Mouse (Mus musculus): ENCODE results near the gene Ppp6r3. TPM values are rescaled to one million over a fixed set of nuclear protein-coding genes. Genes with fewer than 3 reads are reported as not detected.
"Not testable (repeated sequence)": the region's sequence is repeated elsewhere in the genome, so short reads cannot be mapped to it uniquely, and the experiment has no call there.

Gene Ppp6r3
- 10 to 100 TPM; 84.7 to 87.9 TPM for total RNA-seq (2021)
- long read RNA-seq, experiment 1, full-length matches to known transcripts: 7 of 19 reads
- long read RNA-seq, experiment 1, partial matches to known transcripts: 2 of 19 reads
- long read RNA-seq, experiment 1, other reads (novel, unspliced or antisense): 10 of 19 reads
- long read RNA-seq, experiment 2, full-length matches to known transcripts: 1 of 18 reads
- long read RNA-seq, experiment 2, partial matches to known transcripts: 5 of 18 reads
- long read RNA-seq, experiment 2, other reads (novel, unspliced or antisense): 12 of 18 reads

GRCm38 (mm10) chr19:3575632-3576384 lies at the start of gene Ppp6r3:
TSS of gene Ppp6r3 (minus strand) at chr19:3575749.
- peak; percentile 97 to 99 for DNase-seq (ENCODE audit: low spot score in 2 of 2)

DNA sequence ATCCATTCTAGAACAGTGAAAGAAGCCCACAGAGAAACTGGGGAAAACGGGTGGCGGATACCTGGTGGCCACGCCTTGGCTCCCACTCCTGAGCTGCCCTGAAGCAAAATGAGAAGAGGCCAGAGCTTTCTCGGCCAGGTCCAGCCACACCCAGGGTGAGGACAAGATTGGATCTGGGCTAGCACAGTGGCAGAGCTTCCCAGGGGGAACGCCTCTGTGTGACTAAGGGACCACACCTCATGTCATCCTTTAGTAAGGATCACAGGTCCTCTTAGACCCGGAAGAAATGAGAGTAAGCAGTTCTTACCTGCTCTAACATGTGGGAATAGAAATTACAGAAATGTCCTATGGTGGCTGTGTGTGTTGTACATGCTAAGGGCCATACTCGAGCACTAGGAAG lies 49.6 kb upstream of the Ppp6r3 start:
- no peak for DNase-seq (ENCODE audit: low spot score in 2 of 2)

DNA sequence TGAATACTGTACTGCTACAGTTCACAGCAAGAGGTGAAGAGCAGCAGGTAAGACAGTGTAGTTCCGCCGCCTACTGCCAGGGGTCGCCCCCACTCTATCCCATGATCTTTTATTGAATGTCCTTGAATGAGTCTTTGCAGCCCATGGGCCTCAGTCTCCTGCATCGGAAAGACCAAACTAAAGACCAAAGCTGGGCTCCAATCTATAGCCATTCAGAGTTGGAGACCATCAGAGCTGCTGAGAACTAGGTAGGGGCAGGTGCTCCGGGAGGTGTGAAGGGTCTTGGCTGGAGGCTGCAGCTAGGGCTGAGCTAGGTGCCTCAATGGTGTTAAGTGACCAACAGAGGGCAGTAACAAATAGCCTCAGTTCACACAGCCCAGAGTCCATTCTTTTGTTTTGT lies 48.3 kb upstream of the Ppp6r3 start:
- DNase-seq (ENCODE audit: low spot score in 2 of 2): peak; percentile 36 to 47

GRCm38 (mm10) chr19:3623294-3623693 lies 47.7 kb upstream of the Ppp6r3 start:
- no peak for DNase-seq (ENCODE audit: low spot score in 2 of 2)

- DNase-seq (ENCODE audit: low spot score in 2 of 2): no peak
Observed at GRCm38 (mm10) chr19:3620871-3621270, 45.3 kb upstream of the Ppp6r3 start.

GRCm38 (mm10) chr19:3619359-3619758 lies 43.8 kb upstream of the Ppp6r3 start:
- no peak for DNase-seq (ENCODE audit: low spot score in 2 of 2)

GRCm38 (mm10) chr19:3613991-3614390 lies 38.4 kb upstream of the Ppp6r3 start:
- DNase-seq (ENCODE audit: low spot score in 2 of 2): no peak

- DNase-seq (ENCODE audit: low spot score in 2 of 2): no peak
Observed at GRCm38 (mm10) chr19:3612534-3613273, 37.2 kb upstream of the Ppp6r3 start.

DNA sequence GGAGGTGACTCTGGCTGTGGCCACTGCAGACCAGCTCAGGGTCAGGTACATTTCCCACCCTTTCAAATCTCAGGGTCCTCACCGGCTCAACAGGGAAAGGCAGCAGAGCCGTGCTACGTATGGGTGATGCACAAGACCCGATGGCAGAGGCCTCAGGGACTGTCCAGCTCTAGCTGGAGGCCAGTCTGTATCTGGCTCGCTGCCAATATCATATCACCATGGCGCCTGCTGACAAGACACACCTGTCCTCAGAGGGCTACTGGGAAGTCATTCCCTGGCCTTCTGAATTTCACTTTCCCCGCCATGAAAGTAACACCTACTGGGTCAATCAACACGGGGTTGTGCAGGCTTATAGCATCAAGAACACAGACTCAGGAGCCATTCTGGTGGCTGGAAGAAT lies 36.2 kb upstream of the Ppp6r3 start:
- no peak for DNase-seq (ENCODE audit: low spot score in 2 of 2)

- DNase-seq (ENCODE audit: low spot score in 2 of 2): no peak
Observed at GRCm38 (mm10) chr19:3610886-3611285, 35.3 kb upstream of the Ppp6r3 start.

DNA sequence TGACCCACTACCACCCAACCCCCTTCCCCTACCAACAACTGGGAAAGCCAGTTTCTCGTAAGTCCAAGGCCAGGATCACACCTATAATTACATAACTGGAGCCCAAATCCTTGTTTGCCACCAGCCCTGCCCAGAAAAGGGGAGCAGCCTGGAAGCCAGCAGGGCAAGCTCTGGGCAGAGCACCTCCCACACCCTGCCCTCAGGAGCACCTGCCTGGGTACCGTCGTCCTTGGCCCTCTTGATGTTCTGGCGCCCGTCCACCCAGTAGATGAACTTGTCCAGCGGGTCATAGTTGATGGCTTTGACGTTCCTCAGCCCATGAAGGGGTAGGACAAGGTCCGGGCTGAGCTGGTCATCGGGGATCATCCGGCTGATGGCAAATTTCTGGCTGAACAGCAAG lies 34.3 kb upstream of the Ppp6r3 start:
- no peak for DNase-seq (ENCODE audit: low spot score in 2 of 2)

DNA sequence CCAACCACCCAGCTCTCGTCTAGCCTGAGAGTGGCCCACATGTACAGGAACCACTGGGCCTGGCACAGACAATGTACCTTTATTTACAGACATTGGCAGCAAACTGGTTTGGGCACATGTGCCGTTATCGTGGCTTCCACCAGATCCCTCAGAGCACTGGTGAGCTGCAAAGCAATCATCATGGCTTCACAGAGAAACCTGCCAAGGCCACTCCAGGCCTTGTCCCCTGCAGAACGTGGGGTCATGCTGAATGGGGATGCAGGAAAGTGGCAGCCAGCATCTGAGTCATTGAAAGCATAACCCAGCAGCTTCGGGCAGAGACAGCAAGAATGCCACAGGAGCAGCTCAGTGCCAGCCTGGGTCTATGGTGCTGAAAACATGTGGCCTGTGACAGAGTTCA lies 18.8 kb upstream of the Ppp6r3 start:
- no peak for DNase-seq (ENCODE audit: low spot score in 2 of 2)

DNA sequence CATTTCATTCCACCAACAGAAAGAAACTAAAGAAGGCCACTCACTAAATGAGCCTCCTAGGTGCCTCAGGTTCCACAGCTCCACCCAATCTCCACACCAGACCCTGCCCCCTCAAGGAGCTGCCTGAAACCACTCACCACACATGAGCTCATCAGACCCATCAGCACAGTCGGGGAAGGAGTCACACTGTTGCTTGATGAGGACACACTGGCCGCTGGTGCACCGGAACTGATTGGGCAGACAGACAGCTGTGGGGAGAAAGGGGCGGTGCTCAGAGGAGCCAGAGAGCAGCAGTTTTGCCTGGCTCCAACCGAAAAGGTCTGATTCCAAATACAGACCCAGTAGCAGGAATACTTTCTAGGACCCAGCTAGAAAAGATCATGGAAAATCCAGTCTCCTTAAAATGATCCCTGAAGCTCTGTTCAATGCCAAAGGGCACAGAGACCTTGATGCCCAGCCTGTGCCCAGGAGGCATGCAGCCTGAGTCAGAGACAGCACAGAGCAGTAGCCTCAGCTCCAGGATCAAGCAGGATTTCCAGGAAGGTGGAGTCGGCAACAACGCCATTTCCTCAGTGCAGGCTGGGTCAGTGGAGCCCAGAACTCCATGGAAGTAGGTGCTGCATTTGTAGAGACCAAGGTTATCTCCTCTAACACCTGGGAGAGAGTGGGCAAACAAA lies 18.0 kb upstream of the Ppp6r3 start:
- DNase-seq (ENCODE audit: low spot score in 2 of 2): no peak

GRCm38 (mm10) chr19:3589968-3590367 lies 14.4 kb upstream of the Ppp6r3 start:
- DNase-seq (ENCODE audit: low spot score in 2 of 2): no peak

- no peak for DNase-seq (ENCODE audit: low spot score in 2 of 2)
Observed at GRCm38 (mm10) chr19:3589547-3589946, 14.0 kb upstream of the Ppp6r3 start.

GRCm38 (mm10) chr19:3587729-3588128 lies 12.2 kb upstream of the Ppp6r3 start:
- DNase-seq (ENCODE audit: low spot score in 2 of 2): not testable (repeated sequence)

- peak in 1 of 2 experiments; percentile 43 for DNase-seq (ENCODE audit: low spot score in 2 of 2)
Observed at GRCm38 (mm10) chr19:3586540-3586939, 11.0 kb upstream of the Ppp6r3 start.

DNA sequence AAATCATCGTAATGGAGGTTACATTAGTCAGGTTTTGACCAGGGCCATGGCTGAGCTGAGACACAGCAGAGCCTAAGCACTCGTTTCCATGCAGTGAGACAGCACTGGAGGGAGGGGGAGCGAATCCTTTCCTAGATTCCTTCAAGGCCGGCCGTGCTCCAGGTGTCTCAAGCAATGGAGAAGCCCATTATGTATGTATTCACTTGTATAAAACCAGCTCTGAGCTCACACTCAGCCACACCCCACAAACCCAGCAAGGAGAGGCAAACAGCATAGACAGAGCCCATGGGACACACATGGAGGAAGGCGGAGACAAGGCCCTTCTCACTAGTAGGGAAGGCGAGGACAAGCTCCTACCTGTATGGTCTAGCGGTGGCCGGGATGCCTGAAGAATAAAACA lies 10.5 kb upstream of the Ppp6r3 start:
- no peak for DNase-seq (ENCODE audit: low spot score in 2 of 2)

DNA sequence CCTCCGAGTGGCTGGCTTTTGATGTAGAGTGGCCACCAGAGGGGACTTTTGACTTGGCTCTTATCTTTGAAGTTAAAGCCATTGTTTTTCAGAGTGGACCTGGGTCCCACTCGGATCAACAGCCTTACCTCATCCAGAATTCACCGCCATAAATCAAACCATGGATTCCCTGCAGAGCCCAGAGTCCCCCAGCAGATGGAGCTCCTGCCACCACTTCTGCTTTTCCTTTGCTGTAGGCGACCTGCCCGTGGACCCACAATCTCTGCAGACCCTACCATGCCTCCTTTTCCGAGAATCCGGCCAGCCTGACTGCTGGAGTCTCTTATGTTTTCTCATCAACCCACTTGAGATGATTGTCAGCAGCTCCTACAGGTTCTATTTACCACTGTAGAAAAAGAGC lies 5.8 kb upstream of the Ppp6r3 start:
- peak; percentile 65 to 74 for DNase-seq (ENCODE audit: low spot score in 2 of 2)

- no peak for DNase-seq (ENCODE audit: low spot score in 2 of 2)
Observed at GRCm38 (mm10) chr19:3577911-3578290, 2.4 kb upstream of the Ppp6r3 start.

DNA sequence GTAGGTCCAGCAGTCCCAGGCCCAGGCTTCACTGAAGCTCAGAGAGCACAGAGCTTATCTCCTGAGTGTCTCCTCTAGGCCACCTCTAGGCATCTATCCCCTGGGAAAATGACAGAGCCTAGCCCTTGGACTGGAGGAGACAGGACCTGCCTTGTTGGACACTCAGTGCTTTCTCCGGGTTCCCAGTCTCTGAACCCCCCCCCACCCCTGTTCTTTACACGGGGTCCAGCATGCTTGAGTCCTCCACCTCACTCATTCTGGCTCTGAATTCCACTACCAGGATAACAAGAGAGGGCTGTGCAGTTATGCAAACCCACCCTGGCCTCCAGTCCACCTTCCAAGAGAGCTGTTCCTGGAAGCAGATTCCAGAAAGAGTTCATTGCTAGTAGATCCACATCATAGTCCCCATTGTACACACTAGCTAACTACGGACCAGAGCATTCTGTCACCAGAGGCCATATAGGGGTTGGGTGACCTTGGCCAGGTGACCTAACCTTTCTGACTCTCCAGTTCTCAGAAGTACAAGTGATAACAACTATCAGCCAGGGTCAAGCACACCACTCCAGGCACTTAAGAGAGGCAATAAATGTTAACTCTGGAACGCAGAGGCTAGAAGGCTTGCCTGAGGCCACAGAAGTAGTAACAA lies 1.8 kb upstream of the Ppp6r3 start:
- DNase-seq (ENCODE audit: low spot score in 2 of 2): no peak

Data from layer of hippocampus, postnatal 14 days (tissue).